Mouse (Mus musculus): Measurements from ENCODE around the gene Hist2h2ac. TPM values are rescaled to one million over a fixed set of nuclear protein-coding genes. Genes with fewer than 3 reads are reported as not detected.

The Hist2h2ac gene
- total and polyA plus RNA-seq, 3 experiments: 2.6 to 928 (median 45.7) TPM

DNA sequence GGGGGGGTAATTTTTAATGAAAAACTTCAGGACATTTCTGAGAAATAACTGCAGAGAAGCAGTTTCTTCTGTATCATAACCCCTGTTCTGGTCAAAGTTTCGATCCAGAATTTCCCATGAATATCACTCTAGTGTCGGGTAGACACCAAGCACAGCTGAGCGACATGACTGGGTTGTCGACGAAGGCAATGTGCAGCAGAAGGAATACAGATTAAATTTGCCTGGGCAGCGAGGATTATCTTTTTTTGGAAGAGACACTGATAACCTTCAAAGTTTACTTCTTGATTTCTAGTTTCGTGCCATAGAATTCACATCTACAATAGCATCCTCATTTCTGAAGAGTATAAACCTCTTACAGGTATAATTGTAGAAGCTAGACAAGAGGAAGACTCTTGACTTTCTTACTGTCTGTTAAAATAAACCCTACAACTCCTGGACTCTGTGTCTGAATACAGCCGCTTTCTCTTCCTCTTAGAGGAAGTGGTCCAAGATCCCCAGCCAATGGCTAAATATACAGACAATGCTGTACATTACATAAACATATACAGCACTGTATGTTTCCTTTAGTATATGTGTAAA lies 45.5 kb upstream of the Hist2h2ac start:
- no peak overlapping the region for H3K4me3 ChIP-seq (ENCODE audit: low read depth, low read length)
- TF ChIP-seq CTCF (IDR thresholded peaks at IDR 0.05; ENCODE audit: low read depth, low read length) (no peak), POLR2AphosphoS5 (IDR thresholded peaks at IDR 0.05; ENCODE audit: insufficient replicate concordance, low read depth, low read length) (no peak), GATA1 (IDR thresholded peaks at IDR 0.05; ENCODE audit: borderline replicate concordance, low read length) (no peak), GATA2 (IDR thresholded peaks at IDR 0.05; ENCODE audit: borderline replicate concordance, low read depth, low read length) (no peak)
- no peaks in the 10 kb centered on the region for H3K36me3 ChIP-seq (replicated peaks)
- DNase-seq (ENCODE audit: low spot score): no peak
- no peaks in the 10 kb centered on the region for H3K27me3 ChIP-seq (ENCODE audit: insufficient read depth, low read length)
- peaks cover 51% of the 10 kb centered on the region for H3K4me1 ChIP-seq (ENCODE audit: insufficient read depth, low read depth, low read length)
- H3K9me3 ChIP-seq (replicated peaks): no peaks in the 10 kb centered on the region
- no peak for ATAC-seq (ENCODE audit: extremely low read depth, insufficient number of reproducible peaks, low FRiP score, poor library complexity, severe bottlenecking)

GRCm38 (mm10) chr3:96264404-96264949 lies 43.8 kb upstream of the Hist2h2ac start:
- TF ChIP-seq CTCF (IDR thresholded peaks at IDR 0.05; ENCODE audit: low read depth, low read length): no peak
- no peak for TF ChIP-seq GATA1 (IDR thresholded peaks at IDR 0.05; ENCODE audit: borderline replicate concordance, low read length)
- TF ChIP-seq TAL1 (conservative IDR thresholded peaks at IDR 0.05; ENCODE audit: low read depth, low read length): no peak
- peaks cover 58% of the 10 kb centered on the region for H3K4me1 ChIP-seq (ENCODE audit: insufficient read depth, low read depth, low read length)
- no peaks in the 10 kb centered on the region for H3K27me3 ChIP-seq (ENCODE audit: insufficient read depth, low read length)
- DNase-seq (ENCODE audit: low spot score): no peak
- no peaks in the 10 kb centered on the region for H3K36me3 ChIP-seq (replicated peaks)
- H3K4me3 ChIP-seq (ENCODE audit: low read depth, low read length): peak overlapping the region; percentile 75; the same call in 1 of the 2 replicates
- ATAC-seq (ENCODE audit: extremely low read depth, insufficient number of reproducible peaks, low FRiP score, poor library complexity, severe bottlenecking): no peak
- no peaks in the 10 kb centered on the region for H3K9me3 ChIP-seq (replicated peaks)

GRCm38 (mm10) chr3:96263558-96264403 lies 43.1 kb upstream of the Hist2h2ac start:
- DNase-seq (ENCODE audit: low spot score): no peak
- H3K36me3 ChIP-seq (replicated peaks): no peaks in the 10 kb centered on the region
- H3K4me3 ChIP-seq (ENCODE audit: low read depth, low read length): peak overlapping the region; percentile 75
- H3K4me1 ChIP-seq (ENCODE audit: insufficient read depth, low read depth, low read length): peaks cover 62% of the 10 kb centered on the region
- no peak for TF ChIP-seq GATA2 (IDR thresholded peaks at IDR 0.05; ENCODE audit: borderline replicate concordance, low read depth, low read length)
- no peak for TF ChIP-seq POLR2AphosphoS5 (IDR thresholded peaks at IDR 0.05; ENCODE audit: insufficient replicate concordance, low read depth, low read length)
- no peak for TF ChIP-seq TAL1 (conservative IDR thresholded peaks at IDR 0.05; ENCODE audit: low read depth, low read length)
- no peak for TF ChIP-seq GATA1 (IDR thresholded peaks at IDR 0.05; ENCODE audit: borderline replicate concordance, low read length)
- TF ChIP-seq CTCF (IDR thresholded peaks at IDR 0.05; ENCODE audit: low read depth, low read length): no peak
- no peaks in the 10 kb centered on the region for H3K27me3 ChIP-seq (ENCODE audit: insufficient read depth, low read length)
- ATAC-seq (ENCODE audit: extremely low read depth, insufficient number of reproducible peaks, low FRiP score, poor library complexity, severe bottlenecking): no peak
- H3K9me3 ChIP-seq (replicated peaks): no peaks in the 10 kb centered on the region

- Histone ChIP-seq H3K9me3 (replicated peaks) (no peaks in the 10 kb centered on the region), H3K27me3 (ENCODE audit: insufficient read depth, low read length) (no peaks in the 10 kb centered on the region), H3K4me1 (ENCODE audit: insufficient read depth, low read depth, low read length) (peaks cover 62% of the 10 kb centered on the region), H3K4me3 (ENCODE audit: low read depth, low read length) (peak within 1 kb of the TSS; percentile 75), H3K36me3 (replicated peaks) (no peaks in the 10 kb centered on the region)
- peak; percentile 67 for ATAC-seq (ENCODE audit: extremely low read depth, insufficient number of reproducible peaks, low FRiP score, poor library complexity, severe bottlenecking)
- TF ChIP-seq POLR2AphosphoS5 (IDR thresholded peaks at IDR 0.05; ENCODE audit: insufficient replicate concordance, low read depth, low read length) (peak; percentile 95), TAL1 (conservative IDR thresholded peaks at IDR 0.05; ENCODE audit: low read depth, low read length) (peak; percentile 48; the same call in 1 of the 2 replicates), GATA1 (IDR thresholded peaks at IDR 0.05; ENCODE audit: borderline replicate concordance, low read length) (no peak)
- peak; percentile 59 for DNase-seq (ENCODE audit: low spot score)
These were observed 42.4 kb upstream of the Hist2h2ac start, which contains the start of gene Hist2h4 for GRCm38 (mm10) chr3:96262979-96263550. Gene Hist2h4 (minus strand): TSS chr3:96263311.

- peaks cover 58% of the 10 kb centered on the region for H3K4me1 ChIP-seq (ENCODE audit: insufficient read depth, low read depth, low read length)
These were observed 41.7 kb upstream of the Hist2h2ac start for GRCm38 (mm10) chr3:96262216-96262875.

More at GRCm38 (mm10) chr3:96262216-96262875, 41.7 kb upstream of the Hist2h2ac start:
- Histone ChIP-seq H3K4me3 (ENCODE audit: low read depth, low read length) (peak overlapping the region; percentile 75), H3K27me3 (ENCODE audit: insufficient read depth, low read length) (no peaks in the 10 kb centered on the region), H3K9me3 (replicated peaks) (no peaks in the 10 kb centered on the region), H3K36me3 (replicated peaks) (no peaks in the 10 kb centered on the region)
- ATAC-seq (ENCODE audit: extremely low read depth, insufficient number of reproducible peaks, low FRiP score, poor library complexity, severe bottlenecking): peak; percentile 78
- peak; percentile 54 for DNase-seq (ENCODE audit: low spot score)
- TF ChIP-seq GATA1 (IDR thresholded peaks at IDR 0.05; ENCODE audit: borderline replicate concordance, low read length): no peak
- no peak for TF ChIP-seq GATA2 (IDR thresholded peaks at IDR 0.05; ENCODE audit: borderline replicate concordance, low read depth, low read length)
- TF ChIP-seq POLR2AphosphoS5 (IDR thresholded peaks at IDR 0.05; ENCODE audit: insufficient replicate concordance, low read depth, low read length): peak; percentile 92
- TF ChIP-seq TAL1 (conservative IDR thresholded peaks at IDR 0.05; ENCODE audit: low read depth, low read length): no peak
